Mouse (Mus musculus) heart, embryonic 14.5 days (tissue): Measurements from ENCODE around the gene Rab40c. TPM values are rescaled to one million over a fixed set of nuclear protein-coding genes. Genes with fewer than 3 reads are reported as not detected.
A peak's percentile ranks its signal among the peaks of the same experiment; 100 is the strongest.

Source experiments
- ATAC-seq: fragments of 200-750 bp; cut with Nextera tagmentation; 2 replicates; pipeline ENCODE4 v1.8.0; 2017; ENCODE audit warnings: low read depth, moderate TSS enrichment; ENCODE audit not compliant: insufficient number of reproducible peaks, insufficient read depth, low FRiP score
- H3K27ac ChIP-seq, 2 experiments: fragments of 200-500 bp in 1 of 2; fragments of 300-500 bp in 1 of 2; sonication (generic) in 1 of 2; replicated peaks in 1 of 2; 2 replicates each; pipeline ENCODE4 v1.5.1; 2012 to 2014; ENCODE audit warnings: low read depth in 2 of 2, low read length in 2 of 2, control low read depth in 1 of 2, mild to moderate bottlenecking in 1 of 2, mixed read lengths in 1 of 2; ENCODE audit not compliant: control insufficient read depth in 1 of 2, insufficient read depth in 1 of 2
- H3K27me3 ChIP-seq: fragments of 300-500 bp; sonication (generic); 2 replicates; pipeline ENCODE4 v1.6.1; 2014; ENCODE audit warnings: mild to moderate bottlenecking, low read length, control low read depth; ENCODE audit not compliant: control insufficient read depth, insufficient read depth
- H3K36me3 ChIP-seq: fragments of 300-500 bp; sonication (generic); 2 replicates; pipeline ENCODE4 v1.6.1; 2014; ENCODE audit warnings: mild to moderate bottlenecking, control low read depth, low read length, mixed read lengths; ENCODE audit not compliant: control insufficient read depth, insufficient read depth
- H3K4me1 ChIP-seq, 2 experiments: fragments of 200-500 bp in 1 of 2; fragments of 300-500 bp in 1 of 2; sonication (generic) in 1 of 2; 2 replicates each; pipeline ENCODE4 v1.6.1; 2012 to 2014; ENCODE audit warnings: low read length in 2 of 2, control low read depth in 1 of 2, mixed read lengths in 1 of 2; ENCODE audit not compliant: control insufficient read depth in 2 of 2, insufficient read depth in 2 of 2
- H3K4me2 ChIP-seq: fragments of 300-500 bp; sonication (generic); 2 replicates; pipeline ENCODE4 v1.6.1; 2014; ENCODE audit warnings: mild to moderate bottlenecking, low read length
- H3K4me3 ChIP-seq, 2 experiments: fragments of 200-500 bp in 1 of 2; fragments of 300-500 bp in 1 of 2; sonication (generic) in 1 of 2; 2 replicates each; pipeline ENCODE4 v1.5.1; 2012 to 2014; ENCODE audit warnings: low read length in 2 of 2, mild to moderate bottlenecking in 2 of 2, control low read depth in 1 of 2, low read depth in 1 of 2, moderate library complexity in 1 of 2; ENCODE audit not compliant: control insufficient read depth in 1 of 2, insufficient read depth in 1 of 2
- H3K9ac ChIP-seq: fragments of 300-500 bp; sonication (generic); 2 replicates; pipeline ENCODE4 v1.6.1; 2014; ENCODE audit warnings: mild to moderate bottlenecking, low read length
- H3K9me3 ChIP-seq: fragments of 300-500 bp; sonication (generic); 2 replicates; pipeline ENCODE4 v1.6.1; 2016; ENCODE audit warnings: low read length, control low read depth; ENCODE audit not compliant: control insufficient read depth
- WGBS: fragments of 180-500 bp; shearing (Covaris S2); extraction: QIAGEN DNeasy Blood & Tissue Kit; methylation state at CpG from one replicate; pipeline ENCODE4 v1.1.7; 2014; 5-methylcytosine and 5-hydroxymethylcytosine counted together
- polyA plus RNA-seq: library from polyadenylated mRNA; unstranded; fragments of >200 nt; fragmentation: Nextera tagmentation; extraction: Ambion mirVana; gene quantifications from 2 replicates; pipeline ENCODE4 v1.2.1, GENCODE M21; 2014

Rab40c gene
- polyA plus RNA-seq, 1 experiment from 2014 or later, result 8.8 TPM

- no peak overlapping the region for H3K9ac ChIP-seq
- H3K4me3 ChIP-seq, result no peak overlapping the region
- peaks cover 2 to 7% of the 10 kb centered on the region in 2 experiments; a peak in 2 of 4 replicates for H3K4me1 ChIP-seq
- no peak overlapping the region for H3K4me2 ChIP-seq
- no peaks in the 10 kb centered on the region for H3K9me3 ChIP-seq
- WGBS, result 45% methylated on average over 5 of the region's 5 CpGs
- peaks cover 41% of the 10 kb centered on the region for H3K36me3 ChIP-seq
- no peaks in the 10 kb centered on the region for H3K27me3 ChIP-seq
- no peak overlapping the region for H3K27ac ChIP-seq
- ATAC-seq, result 0 out of 2 replicates have a peak, but pooled peaks have one; percentile 31
Measured at GRCm38 (mm10) chr17:25882306-25882705, 37.2 kb downstream of the Rab40c start.

GRCm38 (mm10) chr17:25881691-25882090, 37.8 kb downstream of the Rab40c start:
- H3K4me1 ChIP-seq, result peaks cover 7% of the 10 kb centered on the region in 2 experiments; a peak in 3 of 4 replicates
- H3K4me2 ChIP-seq, result no peak overlapping the region
- H3K9ac ChIP-seq, result no peak overlapping the region
- H3K27ac ChIP-seq, result no peak overlapping the region
- no peaks in the 10 kb centered on the region for H3K9me3 ChIP-seq
- WGBS, result 59% methylated on average over 4 of the region's 4 CpGs
- no peak for ATAC-seq
- no peaks in the 10 kb centered on the region for H3K27me3 ChIP-seq
- no peak overlapping the region for H3K4me3 ChIP-seq
- H3K36me3 ChIP-seq, result peaks cover 41% of the 10 kb centered on the region

GRCm38 (mm10) chr17:25880913-25881641, 38.5 kb downstream of the Rab40c start:
- H3K36me3 ChIP-seq, result peaks cover 41% of the 10 kb centered on the region
- ATAC-seq, result no peak
- H3K9me3 ChIP-seq, result no peaks in the 10 kb centered on the region
- no peak overlapping the region for H3K4me3 ChIP-seq
- no peak overlapping the region for H3K27ac ChIP-seq
- WGBS, result 24% methylated on average over 5 of the region's 5 CpGs
- H3K4me1 ChIP-seq, result peaks cover 12 to 13% of the 10 kb centered on the region in 2 experiments
- no peak overlapping the region for H3K4me2 ChIP-seq
- H3K9ac ChIP-seq, result no peak overlapping the region
- H3K27me3 ChIP-seq, result no peaks in the 10 kb centered on the region

DNA sequence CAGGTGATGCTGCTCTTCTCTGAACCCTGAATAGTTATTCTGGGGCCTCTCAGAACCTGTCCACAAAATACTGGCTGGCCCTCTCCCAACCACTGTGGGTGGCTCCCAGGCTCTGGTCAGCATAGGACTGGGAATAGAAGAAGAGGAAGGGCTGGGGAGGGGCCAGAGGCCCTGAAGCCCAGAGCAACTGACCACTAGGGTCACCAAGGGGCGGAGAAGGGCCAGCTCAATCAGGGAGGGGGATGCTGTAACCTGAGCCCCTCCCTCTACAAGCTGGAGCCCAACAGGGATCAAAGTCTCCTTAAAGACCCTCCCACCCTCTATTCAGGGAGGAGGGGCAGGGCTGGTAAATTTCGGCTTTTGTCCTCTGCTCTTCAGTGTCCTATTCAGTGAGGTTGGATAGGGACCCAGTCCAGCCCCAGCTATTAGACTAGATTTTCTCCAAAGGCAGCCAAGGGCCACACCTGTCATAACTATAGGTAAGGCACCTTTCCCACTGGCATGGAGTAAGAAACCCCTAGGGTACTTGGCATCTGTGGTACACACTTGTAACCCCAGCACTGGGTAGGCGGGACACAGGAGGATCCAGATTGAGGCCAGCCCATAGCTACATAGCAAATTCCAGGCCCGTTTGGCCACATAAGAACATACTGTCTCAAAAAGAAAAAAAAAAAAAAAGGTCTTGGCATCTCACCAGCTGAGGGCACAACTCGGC, 39.2 kb downstream of the Rab40c start, which contains the start of gene Wfikkn1:
TSS of gene Wfikkn1 (minus strand) at position 663 of the 715 bp plus-strand sequence.
- WGBS, result 58% methylated on average over 5 of the region's 5 CpGs
- Histone ChIP-seq H3K4me3 (no peak within 1 kb of the TSS), H3K9ac (no peak within 1 kb of the TSS), H3K9me3 (no peaks in the 10 kb centered on the region), H3K4me1 (peaks cover 14 to 17% of the 10 kb centered on the region in 2 experiments), H3K27ac (no peak within 1 kb of the TSS), H3K36me3 (peaks cover 41% of the 10 kb centered on the region), H3K4me2 (no peak within 1 kb of the TSS), H3K27me3 (no peaks in the 10 kb centered on the region)
- ATAC-seq, result no peak

DNA sequence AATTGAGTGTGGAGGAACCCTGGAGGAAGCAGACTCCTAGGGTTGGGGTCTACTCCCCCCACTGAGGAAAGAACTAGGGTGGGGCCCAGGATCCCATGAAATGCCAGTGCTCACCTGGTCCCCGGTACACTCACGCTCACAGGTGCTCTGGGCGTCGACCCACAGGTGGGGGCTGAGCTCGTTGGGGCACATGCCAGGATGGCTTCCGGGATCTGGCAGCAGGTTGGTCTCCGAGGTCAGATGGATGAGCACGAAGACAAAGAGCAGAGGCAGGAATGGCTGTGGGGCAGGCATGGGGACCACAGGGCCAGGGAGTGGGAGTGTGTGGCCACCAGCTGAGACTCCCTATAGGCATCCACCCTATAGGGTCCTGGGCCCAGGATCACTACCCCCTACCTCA, 39.8 kb downstream of the Rab40c start:
- H3K36me3 ChIP-seq, result peaks cover 38% of the 10 kb centered on the region
- H3K9ac ChIP-seq, result no peak overlapping the region
- no peaks in the 10 kb centered on the region for H3K9me3 ChIP-seq
- 82% methylated on average over 8 of the region's 8 CpGs for WGBS
- peaks cover 14 to 17% of the 10 kb centered on the region in 2 experiments for H3K4me1 ChIP-seq
- H3K27ac ChIP-seq, result no peak overlapping the region
- H3K4me2 ChIP-seq, result no peak overlapping the region
- H3K27me3 ChIP-seq, result no peaks in the 10 kb centered on the region
- ATAC-seq, result no peak
- H3K4me3 ChIP-seq, result no peak overlapping the region

DNA sequence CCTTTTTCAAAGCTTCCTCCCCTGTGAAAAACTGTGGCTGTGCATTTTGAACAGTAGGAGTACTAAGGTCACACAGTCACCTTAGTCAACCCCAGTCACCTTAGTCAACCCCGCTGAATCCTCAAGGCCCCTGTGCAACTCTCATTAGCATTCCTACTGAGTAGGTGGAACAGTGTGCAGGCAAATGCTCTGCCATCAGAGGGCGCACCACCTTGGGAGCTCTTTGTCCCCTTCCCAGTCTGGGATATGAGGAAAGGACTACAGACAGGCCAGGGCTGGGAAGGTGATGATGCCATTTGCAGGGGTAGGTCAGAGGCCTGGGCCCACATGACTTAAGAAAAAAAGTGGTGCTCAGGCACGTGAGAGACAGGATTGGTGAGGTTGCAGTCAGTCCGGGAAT, 40.3 kb downstream of the Rab40c start:
- no peak for ATAC-seq
- Histone ChIP-seq H3K27me3 (no peaks in the 10 kb centered on the region), H3K4me1 (peaks cover 14 to 20% of the 10 kb centered on the region in 2 experiments), H3K36me3 (peaks cover 33% of the 10 kb centered on the region), H3K9me3 (no peaks in the 10 kb centered on the region), H3K4me3 (no peak overlapping the region), H3K27ac (no peak overlapping the region), H3K9ac (no peak overlapping the region), H3K4me2 (no peak overlapping the region)
- 65% methylated on average over 4 of the region's 4 CpGs for WGBS

DNA sequence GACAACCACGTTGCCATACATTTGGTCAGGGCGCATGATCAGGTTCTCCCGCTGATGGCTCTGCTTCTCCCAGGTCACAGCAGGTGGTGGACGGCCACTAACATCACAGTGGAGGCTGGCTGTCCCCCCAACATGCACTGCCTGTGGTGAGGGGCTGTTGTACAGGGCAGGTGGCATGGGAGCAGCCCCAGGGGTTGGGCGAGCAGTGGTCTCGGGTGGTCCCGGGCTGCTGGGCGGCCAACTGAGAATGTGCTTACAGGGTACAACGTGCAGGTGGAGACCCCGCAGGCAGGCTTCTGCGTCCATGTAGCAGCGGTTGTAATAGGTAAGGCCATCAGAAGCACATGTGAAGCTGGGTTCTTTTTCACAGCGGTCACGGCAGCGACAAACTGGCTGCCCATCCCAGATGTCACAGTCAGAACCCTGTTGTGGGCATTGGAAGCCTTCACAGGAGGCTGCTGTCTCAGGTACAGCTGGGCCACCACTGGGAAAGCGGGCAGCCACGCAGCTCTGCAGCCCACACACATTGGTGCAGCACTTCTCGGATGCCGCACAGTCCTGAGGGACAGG, 40.8 kb downstream of the Rab40c start:
- H3K36me3 ChIP-seq, result peaks cover 27% of the 10 kb centered on the region
- 92% methylated on average over 19 of the region's 19 CpGs for WGBS
- H3K27ac ChIP-seq, result no peak overlapping the region
- no peak overlapping the region for H3K4me3 ChIP-seq
- H3K4me2 ChIP-seq, result no peak overlapping the region
- H3K4me1 ChIP-seq, result peaks cover 20 to 25% of the 10 kb centered on the region in 2 experiments
- H3K9ac ChIP-seq, result no peak overlapping the region
- no peaks in the 10 kb centered on the region for H3K9me3 ChIP-seq
- H3K27me3 ChIP-seq, result no peaks in the 10 kb centered on the region
- ATAC-seq, result no peak
